Mouse (Mus musculus) adipocyte (in vitro differentiated cells): ENCODE results near the gene Rplp0.

Experiments used
- DNase-seq: peaks from one replicate; pipeline ENCODE4 v3.0.0-alpha.2; 2016; ENCODE audit warnings: low spot score

Gene Rplp0

GRCm38 (mm10) chr5:115526456-115527202 lies 32.6 kb upstream of the Rplp0 start:
- DNase-seq: no peak

DNA sequence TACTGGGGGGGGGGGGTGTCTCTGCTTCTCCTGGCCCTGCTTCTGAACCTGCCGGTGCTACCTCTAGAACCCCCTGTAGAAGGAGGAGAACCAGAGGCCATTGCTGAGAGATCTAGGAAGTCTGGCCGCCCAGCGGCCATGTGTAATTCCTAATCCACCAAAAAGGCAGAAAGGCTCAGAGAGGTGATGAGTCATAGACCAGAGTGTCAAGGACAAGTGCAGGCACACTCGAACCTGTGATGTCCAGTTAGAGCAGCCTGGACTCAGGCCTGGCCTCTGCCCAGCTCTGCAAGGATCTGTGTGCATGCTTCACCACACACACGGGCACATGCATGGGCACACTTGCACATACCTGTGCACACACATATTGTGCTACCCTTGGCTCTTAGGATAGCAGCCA lies 31.1 kb upstream of the Rplp0 start:
- no peak for DNase-seq

DNA sequence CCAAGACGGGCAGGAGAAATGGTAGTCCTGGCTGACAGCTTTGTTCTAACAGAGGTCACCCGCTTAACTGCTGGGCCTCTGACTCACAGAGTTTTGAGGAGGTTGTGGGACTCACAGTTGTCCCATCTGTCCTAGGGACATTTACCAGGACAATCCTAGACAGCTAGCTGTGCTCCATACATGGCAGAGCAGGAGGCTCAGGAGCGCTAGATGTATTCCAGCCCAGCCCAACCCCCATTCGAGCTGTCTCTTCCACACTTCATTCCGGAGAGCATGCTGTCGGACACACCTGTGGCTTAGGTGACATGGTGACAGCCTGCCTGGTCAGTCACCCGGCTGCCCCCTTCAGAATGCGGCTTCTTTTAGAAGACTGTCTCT lies 29.9 kb upstream of the Rplp0 start:
- no peak for DNase-seq

- DNase-seq: no peak
These were observed 29.4 kb upstream of the Rplp0 start for GRCm38 (mm10) chr5:115529742-115530446.

DNA sequence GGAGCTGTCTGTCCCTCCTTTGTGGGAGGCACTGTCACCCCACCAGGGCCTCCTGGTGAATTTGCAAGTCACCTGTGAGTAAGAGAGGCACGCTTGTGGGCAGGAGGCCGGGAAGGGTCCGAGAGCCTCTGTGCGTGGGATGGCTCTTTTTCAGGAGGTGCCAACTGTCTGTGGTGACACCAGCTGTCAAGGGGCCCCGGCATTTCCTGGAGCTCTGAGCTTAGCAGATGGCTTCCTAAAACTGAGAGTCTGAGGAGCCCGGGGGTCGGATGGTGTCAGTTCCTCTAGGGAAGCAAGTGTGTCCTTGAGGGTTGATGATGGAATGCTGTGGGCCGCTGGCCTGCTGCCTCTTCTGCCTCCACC lies 28.8 kb upstream of the Rplp0 start:
- DNase-seq: no peak

GRCm38 (mm10) chr5:115531671-115532270 lies 27.5 kb upstream of the Rplp0 start:
- peak; percentile 90 for DNase-seq

DNA sequence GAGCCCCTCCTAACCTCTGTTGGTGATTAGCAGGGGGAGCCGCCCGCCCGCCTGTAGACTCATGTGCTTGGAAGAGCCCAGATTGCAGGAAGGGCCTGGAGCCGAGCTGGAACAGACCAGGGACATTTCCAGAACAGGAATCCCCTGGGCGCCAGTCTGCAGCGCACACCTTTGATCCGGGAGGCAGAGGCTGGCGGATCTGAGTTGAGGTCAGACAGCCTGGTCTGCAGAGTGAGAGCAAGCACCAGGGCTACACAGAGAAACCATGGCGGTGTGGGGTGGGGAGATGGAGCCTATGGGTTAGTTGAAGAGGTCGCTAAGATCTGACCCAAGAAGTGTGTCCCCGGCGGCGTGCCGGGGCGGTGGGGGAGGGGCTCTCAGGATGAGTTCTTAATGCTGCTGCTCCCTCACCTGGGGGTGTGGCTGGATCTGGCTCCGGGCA lies 25.0 kb upstream of the Rplp0 start:
- no peak for DNase-seq

DNA sequence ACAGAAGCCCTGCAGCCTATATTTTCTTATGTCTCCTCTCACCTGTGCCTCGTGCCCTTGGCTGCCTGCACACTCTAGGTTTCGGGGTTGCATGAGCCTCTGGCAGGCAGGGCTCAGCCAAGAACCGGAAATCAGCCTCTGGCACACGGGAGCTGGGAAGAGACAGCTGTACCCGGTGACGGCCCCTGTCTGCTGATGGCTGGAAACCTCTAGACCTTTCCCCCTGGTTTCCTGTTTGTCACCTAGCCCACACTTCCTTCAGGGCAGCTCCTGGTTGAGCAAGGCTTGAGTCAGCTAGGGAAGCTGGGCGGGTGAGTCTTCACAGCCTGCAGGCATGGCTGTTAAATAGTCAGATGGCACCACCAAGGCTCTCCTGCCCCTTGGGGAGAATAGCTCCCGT lies 24.4 kb upstream of the Rplp0 start:
- peak; percentile 62 for DNase-seq

- DNase-seq: no peak
These were observed 23.6 kb upstream of the Rplp0 start for GRCm38 (mm10) chr5:115535635-115536034.

DNA sequence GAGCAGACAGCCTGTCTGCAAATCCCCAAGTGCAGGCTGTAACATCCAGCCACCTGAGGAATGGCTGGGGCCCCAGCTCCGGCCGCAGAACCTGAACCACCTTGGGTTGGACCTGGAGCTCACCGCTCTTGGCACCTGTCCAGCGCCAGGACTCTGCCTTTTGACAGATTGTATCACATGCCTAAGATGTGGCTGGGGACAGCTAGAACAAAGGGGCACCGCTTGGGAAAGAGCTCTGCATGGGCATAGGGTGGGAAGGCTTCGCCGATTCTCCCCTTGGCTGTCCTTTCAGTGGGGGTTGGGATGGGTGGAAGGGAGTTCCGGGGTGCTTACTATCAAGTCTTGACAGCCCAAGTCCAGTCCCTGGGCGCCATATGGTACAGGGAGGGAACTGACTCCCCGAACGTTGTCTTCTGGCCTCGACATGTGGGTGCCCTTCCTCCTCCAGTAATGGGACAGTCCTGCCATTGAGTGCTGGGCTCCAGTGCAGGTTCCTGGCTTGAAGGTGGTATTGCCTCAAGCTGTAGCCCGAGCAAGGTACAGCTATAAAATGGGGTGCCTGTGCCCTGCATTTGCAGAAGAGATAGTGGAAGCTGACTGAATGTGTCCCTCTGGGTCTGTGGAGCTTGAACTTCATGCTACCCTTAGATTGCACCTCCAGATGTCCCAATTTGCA lies 21.1 kb upstream of the Rplp0 start:
- no peak for DNase-seq

- DNase-seq: peak; percentile 92
These were observed 20.6 kb upstream of the Rplp0 start for GRCm38 (mm10) chr5:115538693-115539043.

DNA sequence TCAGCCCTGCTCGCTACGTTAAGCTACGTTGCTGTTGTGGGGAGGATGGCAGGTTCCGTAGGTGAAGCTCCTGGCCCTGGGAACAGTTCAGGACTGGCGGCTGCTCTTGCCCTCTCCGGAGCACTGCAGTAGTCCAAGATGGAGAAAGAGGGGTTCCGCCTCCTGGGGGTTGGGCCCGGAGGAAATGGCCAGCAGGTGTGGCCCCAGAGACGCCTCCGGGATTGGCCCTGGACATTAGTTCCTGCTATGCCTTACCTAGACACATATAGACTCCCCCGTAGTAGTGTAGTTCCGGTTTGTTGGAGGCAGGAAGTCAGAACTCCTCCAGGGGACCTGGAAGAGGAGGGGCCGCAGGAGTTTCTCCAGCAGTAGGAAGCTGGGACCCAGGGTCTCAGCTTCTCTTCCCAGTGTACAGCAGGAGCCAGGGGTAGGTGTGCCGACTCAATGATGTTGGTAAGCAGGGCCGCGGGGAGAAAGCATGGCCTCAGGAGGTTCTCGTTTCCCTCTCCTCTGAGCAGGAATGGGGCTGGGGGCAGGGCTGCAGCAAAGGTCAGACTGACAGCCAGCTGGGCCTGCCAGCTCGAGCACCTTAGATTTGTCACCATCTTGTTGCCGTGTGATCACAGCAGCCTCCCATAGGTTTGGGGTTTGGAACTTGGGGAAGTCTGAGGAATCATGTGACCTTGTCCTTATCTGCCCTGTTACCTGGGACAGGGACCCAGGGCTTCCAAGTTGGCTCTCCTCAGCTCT lies 16.5 kb upstream of the Rplp0 start:
- DNase-seq: no peak

DNA sequence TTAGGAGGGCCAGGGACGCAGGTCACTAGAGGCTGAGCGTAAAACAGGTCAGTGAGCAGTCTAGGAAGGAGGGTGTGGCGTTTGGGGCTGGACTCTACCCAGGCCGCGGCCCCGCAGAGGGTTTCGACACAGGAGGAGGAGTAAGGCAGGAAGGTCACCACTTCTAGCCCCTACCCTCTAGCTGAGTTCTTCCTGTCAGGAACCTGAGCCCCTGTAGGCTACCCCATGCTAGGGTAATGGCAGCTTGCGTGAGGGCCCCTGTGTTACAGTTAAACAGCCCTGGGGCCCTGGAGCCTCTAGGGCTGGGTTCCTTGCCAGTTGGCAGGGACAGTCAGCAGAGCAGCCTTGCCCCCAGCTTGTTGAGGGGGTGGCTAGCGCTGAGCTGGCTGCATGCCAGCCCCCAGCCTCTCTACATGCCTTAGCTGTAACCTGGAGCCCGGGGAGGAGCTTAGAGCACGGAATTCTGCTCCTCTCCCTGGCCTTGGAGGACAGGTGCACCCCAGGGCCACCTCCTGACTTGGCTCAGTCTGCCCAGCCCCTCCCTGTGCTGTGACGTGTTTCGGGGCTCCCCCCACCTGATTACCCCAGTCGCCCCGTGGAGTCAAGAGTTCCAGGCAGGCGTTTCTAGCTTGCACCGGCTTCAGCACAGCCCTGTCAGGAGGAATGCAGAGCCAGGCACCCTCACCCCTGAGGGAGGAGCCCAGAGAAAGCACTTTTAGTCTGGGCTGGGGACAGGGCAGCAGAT lies 15.6 kb upstream of the Rplp0 start:
- DNase-seq: peak; percentile 61

DNA sequence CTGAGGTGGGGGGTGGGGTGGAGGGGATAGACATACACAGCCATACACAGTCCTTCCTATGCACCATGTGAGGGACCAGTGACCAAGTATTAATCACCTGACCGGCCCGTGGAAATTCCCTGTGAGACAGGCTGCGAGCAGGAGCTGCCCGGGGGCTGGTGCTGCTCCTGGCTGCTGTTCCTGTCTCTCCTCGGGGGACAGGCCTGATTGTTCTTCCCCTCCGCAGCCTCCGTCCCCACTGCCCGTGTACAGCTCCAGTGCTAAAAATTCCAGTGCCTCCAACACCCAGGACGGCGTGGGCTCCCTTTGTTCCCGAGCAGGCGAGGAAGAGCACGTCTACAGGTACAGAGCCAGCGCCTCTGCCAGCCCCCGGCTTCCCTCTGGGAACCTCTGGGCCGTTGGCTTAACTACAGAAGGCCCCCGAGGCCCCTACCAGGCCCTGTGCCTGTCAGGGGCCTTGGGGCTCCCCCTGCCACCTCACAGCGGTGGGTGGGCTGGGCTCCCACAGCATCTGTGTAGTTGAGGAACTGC lies 14.5 kb upstream of the Rplp0 start:
- DNase-seq: no peak

- DNase-seq: no peak
These were observed 13.6 kb upstream of the Rplp0 start for GRCm38 (mm10) chr5:115545636-115546035.

DNA sequence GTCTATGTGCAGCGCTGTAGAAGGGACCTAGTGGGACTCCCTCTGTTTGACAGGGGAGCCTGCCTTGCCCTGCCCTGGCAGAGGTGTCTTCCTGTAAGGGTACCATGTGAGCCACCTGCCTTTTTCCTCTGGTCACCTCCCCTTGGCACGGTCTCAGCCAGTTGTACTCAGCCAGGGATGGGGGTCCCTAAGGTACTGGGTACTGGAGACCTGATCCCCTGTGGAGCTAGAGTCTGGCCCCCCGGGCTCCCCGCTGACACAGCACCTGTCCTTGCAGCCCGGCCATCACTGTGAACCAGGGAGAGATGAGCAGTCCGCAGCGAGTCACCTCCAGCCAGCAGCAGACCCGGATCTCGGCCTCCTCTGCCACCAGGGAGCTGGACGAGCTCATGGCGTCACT lies 12.7 kb upstream of the Rplp0 start:
- no peak for DNase-seq

DNA sequence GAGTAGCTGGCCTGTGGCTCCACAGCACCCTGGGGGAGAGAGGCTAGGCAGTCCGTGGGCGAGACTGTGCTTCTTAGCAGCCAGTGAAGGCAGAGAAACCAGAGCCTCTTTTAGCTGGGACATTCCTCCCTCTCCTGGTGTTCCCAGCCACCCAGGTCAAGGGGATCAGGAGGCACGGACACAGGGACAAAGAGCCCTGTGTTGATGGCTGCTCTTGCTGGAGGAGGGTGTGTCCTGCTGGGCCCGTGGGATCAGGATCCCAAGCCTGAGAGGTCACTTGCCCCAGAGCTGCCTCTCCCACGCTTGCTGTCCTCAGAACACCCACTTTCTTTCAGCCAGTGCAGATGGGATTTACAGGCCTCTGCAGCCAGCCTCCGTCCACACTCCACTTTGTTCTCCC lies 12.3 kb upstream of the Rplp0 start:
- DNase-seq: peak; percentile 37

GRCm38 (mm10) chr5:115547421-115547820 lies 11.8 kb upstream of the Rplp0 start:
- no peak for DNase-seq

DNA sequence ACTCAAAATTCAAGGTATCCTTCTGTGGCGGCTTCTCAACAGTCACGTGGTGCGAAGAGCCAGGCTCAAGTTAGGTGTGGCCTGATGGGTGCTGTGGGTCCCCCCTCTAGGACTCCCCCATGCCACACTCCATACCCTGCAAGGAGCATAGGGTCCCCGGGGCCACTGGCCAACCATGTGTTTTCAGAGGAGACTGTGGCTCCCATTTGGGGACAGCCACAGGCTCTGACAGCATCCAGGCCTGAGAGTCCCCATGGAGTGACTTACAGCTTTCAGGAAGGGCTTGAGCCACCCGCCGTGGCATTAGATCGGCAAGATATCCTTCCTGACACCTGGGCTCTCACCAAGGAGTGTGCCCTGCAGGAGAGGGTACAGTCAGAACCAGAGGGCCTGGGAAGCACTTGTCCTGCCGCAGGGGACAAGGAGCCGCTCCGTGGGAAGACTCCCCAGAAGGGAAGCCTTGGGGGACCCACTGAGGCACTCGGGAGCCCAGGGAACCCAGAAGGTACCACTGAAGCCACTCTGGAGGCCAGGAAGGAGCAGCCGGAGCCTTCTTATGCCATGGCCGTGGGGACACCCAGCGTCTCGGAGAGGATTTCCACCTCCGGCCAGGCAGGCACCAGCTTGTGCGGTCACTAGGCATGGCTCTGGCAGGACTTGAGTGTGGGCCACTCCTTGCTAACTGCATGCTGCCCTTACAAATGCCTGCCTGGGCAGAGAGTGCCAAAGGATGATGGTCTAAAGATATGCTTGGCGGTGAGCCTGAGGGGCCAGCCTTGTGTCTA lies 10.6 kb upstream of the Rplp0 start:
- no peak for DNase-seq

DNA sequence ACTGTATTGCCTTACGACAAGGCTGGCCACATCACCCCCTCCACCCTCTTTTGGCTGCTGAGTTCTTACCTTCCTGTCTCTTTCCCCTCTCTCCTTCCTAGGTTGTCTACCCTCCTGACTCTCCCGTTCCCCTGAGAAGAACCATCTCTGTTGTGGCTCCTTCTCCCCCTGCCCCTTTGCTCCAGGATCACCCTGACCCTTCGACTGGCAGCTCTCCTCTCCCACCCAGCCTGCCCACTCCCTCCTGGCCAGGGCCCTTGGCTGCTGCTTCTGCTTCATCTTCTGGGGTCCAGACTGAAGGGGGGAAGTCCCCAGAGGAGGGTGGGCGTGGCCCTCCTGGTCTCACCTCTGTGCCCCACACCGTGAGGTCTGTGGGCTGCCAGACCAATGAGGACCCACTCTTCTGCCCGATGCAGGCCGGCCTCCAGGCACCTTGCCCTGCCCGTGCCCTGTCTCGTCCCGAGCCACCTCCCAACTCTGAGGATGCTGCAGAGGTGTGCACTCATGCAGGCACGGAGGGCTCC lies 8.7 kb upstream of the Rplp0 start:
- DNase-seq: no peak
